ENCODE assay signal across 9 mouse cellular contexts in the genomic region with DNA sequence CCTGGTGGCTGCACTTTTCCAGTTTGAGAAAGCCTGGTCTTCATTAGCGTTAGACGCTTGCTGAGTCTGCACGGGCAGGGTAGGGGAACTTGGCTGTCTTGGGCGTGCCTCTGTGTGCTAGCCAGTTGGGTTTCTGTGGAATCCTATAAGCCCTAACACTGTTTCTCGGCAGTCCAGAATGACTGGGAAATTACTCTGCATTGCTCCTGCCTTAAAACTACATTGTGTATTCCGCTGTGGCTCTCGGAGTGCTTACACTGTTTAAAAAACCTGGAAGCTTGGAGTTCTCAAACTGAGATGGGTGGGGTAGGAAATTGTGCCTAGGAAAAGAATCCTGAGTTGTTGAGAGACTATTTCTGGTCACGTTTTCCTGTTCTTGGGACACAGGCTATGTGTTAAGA.
DNase-seq lines count a peak whose midpoint lies in the region; ATAC-seq lines count a peak whose summit lies in the region.
"Had no signal": no experiment of that assay in that cellular context is flagged by ENCODE, and none has a peak within 500 bp of the region (broad histone marks: within the 10 kb centered on the region; RNA-seq: fewer than 3 reads in every experiment).

No protein-coding gene starts in this region.

- H3K4me2 ChIP-seq in midbrain, embryonic 14.5 days (ENCODE audit: low read length) = no peak overlapping the region
- peak overlapping the region; percentile 37 for H3K4me2 ChIP-seq in limb, embryonic 13.5 days (replicated peaks)
- no peak overlapping the region for H3K4me2 ChIP-seq in stomach, embryonic 16.5 days (ENCODE audit: low read depth, low read length)

- WGBS in midbrain, embryonic 10.5 days = 67% methylated on average over 8 of the region's 8 CpGs
- whole genome bisulfite sequencing in midbrain, embryonic 14.5 days = 83% methylated on average over 8 of the region's 8 CpGs
- 16% methylated on average over 8 of the region's 8 CpGs for WGBS in limb, embryonic 13.5 days
- 57% methylated on average over 8 of the region's 8 CpGs for WGBS in stomach, embryonic 16.5 days

- DNase-seq in midbrain, embryonic 10.5 days (ENCODE audit: low spot score) = no peak
- no peak for DNase-seq in midbrain, embryonic 14.5 days
- peak; percentile 49 for DNase-seq in fibroblast of lung, adult 2 months (ENCODE audit: low read depth)
- no peak for DNase-seq in adrenal gland, adult 2 months
- DNase-seq in spleen, postnatal 14 days (ENCODE audit: low spot score in 2 of 2) = no peak
- no peak for DNase-seq in cerebellum, adult 9-11 months
- DNase-seq: right cerebral cortex, adult 18-20 months had no signal

- no peak overlapping the region for H3K4me3 ChIP-seq in midbrain, embryonic 10.5 days
- H3K4me3 ChIP-seq in midbrain, embryonic 14.5 days (replicated peaks; ENCODE audit: low read depth, low read length) = no peak overlapping the region
- H3K4me3 ChIP-seq in limb, embryonic 13.5 days = no peak overlapping the region
- H3K4me3 ChIP-seq in stomach, embryonic 16.5 days (replicated peaks; ENCODE audit: low read length) = no peak overlapping the region

- H3K27ac ChIP-seq in midbrain, embryonic 10.5 days (replicated peaks) = peak overlapping the region; percentile 17; the same call in 1 of the 2 replicates
- no peak overlapping the region for H3K27ac ChIP-seq in midbrain, embryonic 14.5 days (replicated peaks; ENCODE audit: low read depth, low read length)
- peak overlapping the region; percentile 75 for H3K27ac ChIP-seq in limb, embryonic 13.5 days
- peak overlapping the region; percentile 68 for H3K27ac ChIP-seq in stomach, embryonic 16.5 days (ENCODE audit: low read length)

- H3K9me3 ChIP-seq in midbrain, embryonic 10.5 days (replicated peaks) = no peaks in the 10 kb centered on the region
- H3K9me3 ChIP-seq in midbrain, embryonic 14.5 days (ENCODE audit: control insufficient read depth, low read length) = no peaks in the 10 kb centered on the region
- no peaks in the 10 kb centered on the region for H3K9me3 ChIP-seq in limb, embryonic 13.5 days
- no peaks in the 10 kb centered on the region for H3K9me3 ChIP-seq in stomach, embryonic 16.5 days (replicated peaks; ENCODE audit: control insufficient read depth, low read length)

- no peak for ATAC-seq in midbrain, embryonic 14.5 days (ENCODE audit: low FRiP score, low TSS enrichment)
- peak; percentile 78; the same call in 1 of the 2 replicates for ATAC-seq in limb, embryonic 13.5 days (ENCODE audit: low FRiP score, low read depth)
- 0 out of 2 replicates have a peak, but pooled peaks have one; percentile 32 for ATAC-seq in stomach, embryonic 16.5 days (ENCODE audit: insufficient read depth, low FRiP score)

- no peaks in the 10 kb centered on the region for H3K27me3 ChIP-seq in midbrain, embryonic 10.5 days (ENCODE audit: low read depth, poor library complexity, severe bottlenecking)
- H3K27me3 ChIP-seq in midbrain, embryonic 14.5 days (ENCODE audit: control insufficient read depth, insufficient read depth, low read length) = no peaks in the 10 kb centered on the region
- no peaks in the 10 kb centered on the region for H3K27me3 ChIP-seq in limb, embryonic 13.5 days
- no peaks in the 10 kb centered on the region for H3K27me3 ChIP-seq in stomach, embryonic 16.5 days (ENCODE audit: control insufficient read depth, insufficient read depth, low read length)

- no peak overlapping the region for H3K9ac ChIP-seq in midbrain, embryonic 14.5 days (replicated peaks; ENCODE audit: low read length)
- no peak overlapping the region for H3K9ac ChIP-seq in limb, embryonic 13.5 days
- H3K9ac ChIP-seq in stomach, embryonic 16.5 days (ENCODE audit: low read length) = no peak overlapping the region

- peaks cover 17% of the 10 kb centered on the region for H3K4me1 ChIP-seq in midbrain, embryonic 10.5 days
- peaks cover 3% of the 10 kb centered on the region; the same call in 1 of the 2 replicates for H3K4me1 ChIP-seq in midbrain, embryonic 14.5 days (ENCODE audit: control insufficient read depth, insufficient read depth, low read length)
- peaks cover 28% of the 10 kb centered on the region for H3K4me1 ChIP-seq in limb, embryonic 13.5 days
- 0 out of 2 replicates have a peak, but pooled peaks cover 3% of the 10 kb centered on the region for H3K4me1 ChIP-seq in stomach, embryonic 16.5 days (ENCODE audit: control insufficient read depth, insufficient read depth, low read length)

- H3K36me3 ChIP-seq in midbrain, embryonic 10.5 days = no peaks in the 10 kb centered on the region; the same call in 1 of the 2 replicates
- no peaks in the 10 kb centered on the region for H3K36me3 ChIP-seq in midbrain, embryonic 14.5 days (ENCODE audit: control insufficient read depth, insufficient read depth, low read length)
- H3K36me3 ChIP-seq in limb, embryonic 13.5 days = 0 out of 2 replicates have a peak, but pooled peaks cover 3% of the 10 kb centered on the region
- no peaks in the 10 kb centered on the region for H3K36me3 ChIP-seq in stomach, embryonic 16.5 days (ENCODE audit: control insufficient read depth, insufficient read depth, low read length)
